Mouse (Mus musculus) cortical plate, adult 2 months (tissue): ENCODE measurements at regions not wholly inside any gene's neighbourhood (a gene's known extent, or its start where the extent isn't known, plus 50 kb on each side); places are given as distances from the start of the nearest gene placed in this dataset.
"Not testable (repeated sequence)": the region's sequence is repeated elsewhere in the genome, so short reads cannot be mapped to it uniquely, and the experiment has no call there.

Experiments
- H3K27ac ChIP-seq: fragments of 200-500 bp; 2 replicates; pipeline ENCODE4 v1.5.1; 2012; ENCODE audit warnings: low read length, control low read depth, inconsistent platforms; ENCODE audit not compliant: insufficient read depth
- H3K4me1 ChIP-seq: fragments of 200-500 bp; 2 replicates; pipeline ENCODE4 v1.6.1; 2011; ENCODE audit warnings: low read length; ENCODE audit not compliant: control insufficient read depth, insufficient read depth
- H3K4me3 ChIP-seq: fragments of 200-500 bp; 2 replicates; pipeline ENCODE4 v1.5.1; 2011; ENCODE audit warnings: mild to moderate bottlenecking, low read length, control low read depth; ENCODE audit not compliant: insufficient read depth
- CTCF ChIP-seq: fragments of 200-500 bp; IDR thresholded peaks from 2 replicates; pipeline ENCODE4 v1.5.1; 2011; ENCODE audit warnings: mild to moderate bottlenecking, control low read depth, low read length; ENCODE audit not compliant: insufficient read depth; ENCODE audit errors: extremely low read depth
- POLR2A ChIP-seq: fragments of 200-500 bp; IDR thresholded peaks from 2 replicates; pipeline ENCODE4 v1.6.1; 2011; ENCODE audit warnings: mild to moderate bottlenecking, low read length, control low read depth; ENCODE audit not compliant: insufficient read depth; ENCODE audit errors: extremely low read depth

DNA sequence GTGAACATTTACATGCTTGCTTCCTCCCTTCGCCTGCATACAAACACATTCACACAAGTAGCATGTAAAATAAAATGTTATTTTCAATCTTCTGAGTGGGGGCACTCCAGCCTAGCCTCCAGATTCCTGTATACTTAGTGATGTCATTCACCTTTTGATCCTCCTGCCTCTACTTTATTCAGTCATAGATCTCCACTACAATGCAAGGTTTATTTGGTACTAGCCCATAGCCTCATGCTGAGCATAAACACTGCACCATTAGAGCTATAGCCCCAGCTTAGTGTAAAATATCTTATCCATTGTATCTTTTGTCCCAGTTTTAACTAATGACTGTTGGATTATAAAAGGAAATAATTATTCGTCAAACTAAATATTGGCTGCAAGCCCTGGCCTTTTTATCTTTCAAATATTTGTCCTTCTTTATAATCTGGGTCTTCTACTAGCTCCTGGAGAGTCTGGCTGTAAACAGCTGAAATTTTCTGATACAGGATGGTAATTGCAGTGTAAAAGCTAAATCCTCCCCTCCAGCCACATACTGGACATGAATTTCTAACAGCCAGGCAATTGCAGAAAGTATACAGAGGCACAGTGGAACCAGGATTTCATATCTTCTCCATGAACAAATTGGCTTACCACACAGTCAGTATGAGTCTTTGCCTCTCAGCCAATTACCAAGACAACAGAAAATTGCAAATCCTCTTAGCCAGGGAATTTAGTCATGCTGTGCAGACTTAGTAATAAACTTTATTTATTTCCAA, 853.5 kb downstream of the Tbl1xr1 start:
- no peak overlapping the region for H3K27ac ChIP-seq
- no peaks in the 10 kb centered on the region for H3K4me1 ChIP-seq
- H3K4me3 ChIP-seq = no peak overlapping the region
- no peak for TF ChIP-seq POLR2A
- TF ChIP-seq CTCF = no peak

DNA sequence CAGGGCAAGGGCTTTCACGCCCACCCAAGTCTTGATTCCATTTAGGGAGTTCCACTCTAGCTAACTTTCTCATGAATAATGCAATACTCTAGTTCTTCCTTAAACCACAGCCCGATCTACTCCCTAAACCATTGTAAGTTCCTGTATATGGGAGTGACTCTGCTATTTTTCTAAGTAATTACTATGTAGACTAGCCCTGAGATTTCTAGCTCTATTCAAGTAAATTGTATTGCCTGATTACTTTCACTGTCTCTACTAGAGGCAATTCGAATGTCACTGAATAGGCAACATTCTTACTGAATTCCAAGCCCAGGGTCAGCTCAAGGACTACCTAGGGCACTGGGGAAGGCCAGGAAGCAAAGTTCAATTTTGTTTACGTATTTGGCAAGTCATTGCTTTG, 869.2 kb downstream of the Tbl1xr1 start:
- H3K4me1 ChIP-seq, H3K4me3 ChIP-seq, H3K27ac ChIP-seq: not testable (repeated sequence)

DNA sequence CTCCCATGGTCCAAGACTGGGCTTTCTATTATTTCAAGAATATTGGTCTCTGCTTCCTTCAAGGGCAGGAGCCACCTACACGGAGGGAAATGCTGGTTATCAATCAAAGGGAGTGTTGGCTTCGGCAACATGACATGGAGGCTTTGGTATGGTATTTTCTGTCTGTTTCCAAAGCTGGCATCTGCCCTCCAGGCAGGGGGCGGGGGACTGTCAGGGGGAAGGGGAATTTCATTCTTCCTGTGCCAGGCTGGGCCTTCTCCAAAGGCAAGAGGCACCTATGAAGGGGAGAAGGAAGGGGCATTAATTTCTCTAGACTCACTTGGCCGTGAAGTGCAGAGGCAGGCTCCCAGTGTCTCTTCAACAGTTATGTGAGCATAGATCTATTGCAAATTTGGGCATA, 870.7 kb downstream of the Tbl1xr1 start:
- no peak overlapping the region for H3K27ac ChIP-seq
- no peak for TF ChIP-seq CTCF
- TF ChIP-seq POLR2A = no peak
- no peaks in the 10 kb centered on the region for H3K4me1 ChIP-seq
- no peak overlapping the region for H3K4me3 ChIP-seq

DNA sequence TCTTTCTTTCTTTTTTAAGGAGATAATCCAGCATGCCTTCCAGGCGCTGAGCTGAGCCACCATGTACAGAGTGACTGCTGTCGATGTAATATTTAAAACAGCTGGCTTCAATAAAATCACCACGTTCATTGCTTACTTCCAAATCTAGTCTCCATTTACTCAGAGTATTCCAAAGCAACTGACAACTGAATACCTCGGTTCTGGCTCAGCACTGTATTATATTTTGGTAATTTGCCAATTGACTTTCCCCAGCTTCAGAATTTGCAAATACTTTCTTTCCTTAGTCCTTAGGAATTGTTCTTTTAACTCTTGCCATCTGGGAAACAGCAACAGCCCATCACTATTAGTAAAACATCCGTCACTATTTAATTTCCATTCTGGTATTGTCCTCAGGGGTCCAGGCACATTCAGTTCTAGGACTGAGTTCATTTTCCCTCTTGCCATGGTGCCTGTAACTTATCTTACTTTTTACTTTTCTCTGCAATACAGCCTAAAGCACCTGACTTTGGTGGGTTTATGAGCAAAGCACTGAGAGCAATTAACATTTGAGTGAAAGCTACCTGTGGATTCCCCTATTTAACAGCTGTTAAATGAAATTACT, 871.8 kb downstream of the Tbl1xr1 start:
- no peaks in the 10 kb centered on the region for H3K4me1 ChIP-seq
- no peak overlapping the region for H3K4me3 ChIP-seq
- H3K27ac ChIP-seq = no peak overlapping the region
- TF ChIP-seq CTCF (no peak), POLR2A (no peak)

DNA sequence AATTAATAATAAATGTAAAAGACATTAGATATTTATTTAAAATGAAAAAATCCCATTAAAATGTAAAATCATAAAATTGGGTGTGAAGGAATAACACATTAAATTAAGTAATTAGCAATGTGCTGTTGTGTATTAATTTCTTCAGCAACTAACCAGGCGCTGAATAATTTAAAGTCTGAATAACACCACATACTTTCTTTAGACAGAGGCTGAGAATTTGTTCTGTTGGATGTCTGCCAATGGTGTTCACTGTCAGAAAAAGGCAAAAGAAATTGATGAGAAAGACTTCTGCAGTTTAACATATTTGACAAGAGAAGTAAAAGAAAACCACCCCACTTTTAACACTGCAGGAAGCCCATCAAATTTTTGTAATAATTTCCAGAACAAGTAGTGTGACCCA, 881.0 kb downstream of the Tbl1xr1 start:
- no peak overlapping the region for H3K27ac ChIP-seq
- TF ChIP-seq CTCF = no peak
- no peak for TF ChIP-seq POLR2A
- H3K4me1 ChIP-seq = no peaks in the 10 kb centered on the region
- no peak overlapping the region for H3K4me3 ChIP-seq

DNA sequence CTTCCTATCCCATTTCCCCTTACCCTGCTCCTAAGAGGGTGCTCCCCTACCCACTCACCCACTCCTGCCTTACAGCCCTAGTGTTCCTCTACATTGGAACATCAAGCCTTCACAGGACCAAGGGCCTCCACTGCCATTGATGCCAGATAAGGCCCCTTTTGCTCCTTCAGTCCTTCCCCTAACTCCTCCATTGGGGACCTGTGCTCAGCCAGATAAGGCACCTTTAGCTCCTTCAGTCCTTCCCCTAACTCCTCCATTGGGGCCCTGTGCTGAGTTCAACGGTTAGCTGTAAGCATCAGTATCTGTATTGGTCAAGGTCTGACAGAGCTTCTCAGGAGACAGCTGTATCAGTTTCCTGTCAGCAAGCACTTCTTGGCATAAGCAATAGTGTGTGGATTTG, 896.2 kb downstream of the Tbl1xr1 start:
- TF ChIP-seq CTCF = no peak
- TF ChIP-seq POLR2A = no peak

DNA sequence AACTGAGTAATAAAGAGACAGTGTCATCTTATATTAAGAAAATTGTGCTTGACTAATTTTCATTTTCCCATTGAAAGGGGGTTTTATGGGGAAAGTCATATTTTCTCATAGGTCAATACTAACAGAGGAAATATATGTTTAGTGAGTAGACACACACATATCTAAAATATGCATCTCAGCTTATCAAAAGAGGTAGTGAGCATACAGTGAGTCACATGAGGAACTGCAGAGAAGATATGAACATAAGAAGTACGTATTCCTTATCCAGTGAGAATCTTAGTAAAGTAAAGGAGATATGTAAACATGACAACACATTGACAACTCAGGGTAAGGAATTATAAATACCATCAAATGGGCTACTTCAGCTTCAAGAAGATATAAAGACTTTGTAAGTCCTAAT, 900.3 kb downstream of the Tbl1xr1 start:
- Histone ChIP-seq H3K27ac (no peak overlapping the region), H3K4me3 (no peak overlapping the region), H3K4me1 (no peaks in the 10 kb centered on the region)
- TF ChIP-seq POLR2A = no peak
- no peak for TF ChIP-seq CTCF

More for the DNA sequence above, 896.2 kb downstream of the Tbl1xr1 start:
- no peak overlapping the region for H3K4me3 ChIP-seq
- H3K4me1 ChIP-seq = no peaks in the 10 kb centered on the region
- no peak overlapping the region for H3K27ac ChIP-seq

DNA sequence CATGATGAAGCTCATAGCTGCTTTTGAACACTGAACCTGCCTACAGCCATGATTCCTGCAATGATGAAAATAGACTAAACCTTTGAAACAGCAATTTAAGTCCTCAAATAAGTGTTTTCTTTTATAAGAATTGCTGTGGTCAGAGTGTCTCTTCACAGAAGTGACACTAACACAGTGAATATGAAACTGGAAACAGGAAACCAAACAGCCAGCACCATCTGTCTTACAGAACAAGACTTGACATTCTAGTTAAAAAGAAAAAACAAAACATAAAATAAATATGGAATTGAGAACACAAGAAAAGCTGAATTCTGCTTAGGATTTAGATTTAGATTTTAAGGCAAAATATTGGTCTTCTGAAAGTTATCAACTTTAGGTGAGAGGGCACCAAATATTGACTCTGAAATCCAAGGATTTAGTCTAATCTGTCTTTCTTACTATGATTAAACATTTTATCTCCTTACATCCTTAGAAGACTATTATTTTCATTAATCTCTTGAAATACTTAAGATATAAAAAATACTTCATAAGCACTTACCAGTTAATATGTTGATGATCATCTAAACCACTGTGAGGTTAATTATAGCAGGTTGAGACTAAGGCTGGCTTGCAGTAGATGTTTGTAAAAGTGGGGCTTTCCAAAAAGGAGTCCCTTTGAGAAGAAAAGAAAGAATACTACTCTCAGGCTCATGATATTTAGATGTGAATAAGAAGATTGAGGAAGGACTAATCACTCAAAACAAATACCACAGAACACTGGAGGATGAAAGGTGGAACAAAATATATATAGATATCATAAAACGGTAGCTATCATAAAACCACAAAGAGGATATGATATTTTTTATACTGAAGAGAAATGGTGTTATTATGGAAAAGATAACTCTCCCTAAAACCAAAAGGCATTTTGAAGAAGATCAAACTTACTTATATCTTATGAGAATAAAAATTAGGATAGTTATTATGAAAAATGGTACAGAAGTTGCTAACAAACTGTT, 903.7 kb downstream of the Tbl1xr1 start:
- no peak overlapping the region for H3K27ac ChIP-seq
- no peaks in the 10 kb centered on the region for H3K4me1 ChIP-seq
- TF ChIP-seq CTCF (no peak), POLR2A (no peak)
- no peak overlapping the region for H3K4me3 ChIP-seq

DNA sequence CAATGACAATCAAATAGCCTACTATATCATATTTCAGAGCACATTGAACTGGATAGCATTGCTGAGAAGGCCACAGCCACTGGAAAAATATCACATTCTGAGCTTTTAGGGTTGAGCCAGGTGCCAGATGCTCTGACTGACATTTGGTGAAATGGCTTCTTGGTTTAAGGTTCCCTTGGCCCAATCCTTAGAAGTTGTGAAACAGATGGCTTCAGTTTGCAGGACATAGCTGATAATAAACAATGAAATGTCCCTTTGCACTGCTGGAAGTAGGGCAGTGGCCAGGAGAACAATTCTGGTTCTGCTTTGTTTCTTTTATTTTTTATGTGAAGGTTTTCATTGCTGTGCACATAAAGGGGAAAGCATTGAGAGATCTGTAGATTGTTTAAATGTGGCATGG, 906.0 kb downstream of the Tbl1xr1 start:
- TF ChIP-seq POLR2A = no peak
- TF ChIP-seq CTCF = no peak
- H3K27ac ChIP-seq = no peak overlapping the region
- H3K4me3 ChIP-seq = no peak overlapping the region
- H3K4me1 ChIP-seq = no peaks in the 10 kb centered on the region
